Mouse (Mus musculus): ENCODE measurements around the gene Rabep1. TPM values are rescaled to one million over a fixed set of nuclear protein-coding genes. Genes with fewer than 3 reads are reported as not detected.

The Rabep1 gene
- polyA plus RNA-seq, 1 experiment from 2014 or later: 37.5 TPM

DNA sequence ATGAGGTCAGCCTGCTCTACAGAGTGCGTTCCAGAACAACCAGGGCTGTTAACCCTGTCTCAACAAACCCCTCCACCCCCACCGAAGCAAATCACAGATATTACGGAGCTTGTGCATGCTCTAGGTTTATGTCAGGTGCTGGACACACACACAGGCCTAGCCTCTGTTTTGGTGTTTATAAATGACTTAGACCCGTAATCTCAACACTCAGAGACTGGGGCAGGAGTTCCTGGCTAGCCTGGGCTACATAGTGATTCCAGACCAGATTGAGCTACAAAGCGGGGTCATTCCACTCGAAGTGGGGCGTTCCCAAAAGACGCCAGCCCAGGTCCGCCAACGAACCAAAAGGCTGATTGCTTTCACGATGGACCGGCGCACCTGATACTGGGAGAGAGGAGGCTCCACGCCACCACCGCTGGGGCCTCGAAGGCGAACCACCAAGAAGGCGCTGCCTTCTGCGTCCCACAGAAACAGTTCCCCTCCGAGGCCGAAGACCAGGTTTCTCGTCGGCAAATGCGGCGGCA lies 124.8 kb downstream of the Rabep1 start:
- H3K4me2 ChIP-seq (ENCODE audit: low read length): peak overlapping the region; percentile 66
- peak overlapping the region; percentile 90 for H3K9ac ChIP-seq (ENCODE audit: low read depth, low read length)
- H3K27ac ChIP-seq: peak overlapping the region; percentile 79
- peaks cover 28% of the 10 kb centered on the region; the same call in 1 of the 2 replicates for H3K36me3 ChIP-seq (ENCODE audit: insufficient read depth, low read length)
- peak; percentile 19 for DNase-seq (ENCODE audit: low spot score)
- no peak for TF ChIP-seq CTCF (IDR thresholded peaks at IDR 0.05; ENCODE audit: low read depth)
- H3K4me1 ChIP-seq (replicated peaks; ENCODE audit: insufficient read depth, low read length): peaks cover 6% of the 10 kb centered on the region; the same call in 1 of the 2 replicates
- no peaks in the 10 kb centered on the region for H3K9me3 ChIP-seq (replicated peaks; ENCODE audit: low read length)
- WGBS: under 1% methylated on average over 25 of the region's 25 CpGs
- H3K27me3 ChIP-seq (ENCODE audit: insufficient read depth, low read length): no peaks in the 10 kb centered on the region
- ATAC-seq (replicated peaks; ENCODE audit: low FRiP score, low read depth): no peak
- peak overlapping the region; percentile 84 for H3K4me3 ChIP-seq (replicated peaks; ENCODE audit: low read depth, low read length)

DNA sequence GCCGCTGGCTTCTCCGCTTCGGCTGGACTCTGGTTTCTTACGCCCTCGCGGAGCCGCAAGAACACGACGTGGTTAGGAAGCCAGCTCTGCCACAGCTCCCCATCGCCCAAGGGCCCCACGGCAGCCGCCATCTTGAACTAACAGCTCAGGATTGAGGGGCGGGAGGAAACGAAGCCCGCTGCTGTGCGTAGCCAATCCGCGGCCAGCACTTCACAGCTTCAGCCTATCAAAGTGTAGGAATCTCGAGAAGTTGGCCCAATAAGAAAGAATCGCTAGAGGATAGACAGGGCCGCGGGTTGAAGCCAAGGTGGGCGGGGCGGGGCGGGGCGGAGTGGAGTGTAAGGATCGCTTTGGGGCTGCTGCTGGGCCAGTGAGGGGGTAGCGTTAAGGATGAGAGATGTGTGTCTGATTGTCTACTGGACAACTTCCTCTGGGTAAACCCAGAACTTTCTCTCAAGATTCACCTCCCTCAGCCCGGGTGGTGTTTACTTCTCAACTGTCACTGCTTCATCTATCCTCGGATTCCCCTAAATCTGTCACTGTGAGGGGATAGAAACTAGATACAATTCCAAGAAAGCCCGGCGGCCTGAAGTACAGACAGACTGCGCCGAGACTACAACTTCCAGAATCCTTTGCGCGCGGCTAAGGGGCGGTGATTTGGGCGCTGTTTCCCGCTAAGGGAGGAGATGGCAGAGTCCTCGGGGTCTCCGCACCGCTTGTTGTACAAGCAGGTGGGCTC lies 125.4 kb downstream of the Rabep1 start, which contains the start of the genes Nup88 and Rpain:
Gene Nup88, minus strand, starts transcription at position 153 of the 739 bp plus-strand sequence.
Gene Rpain, plus strand, starts transcription at position 393 of the 739 bp plus-strand sequence.
- Histone ChIP-seq H3K36me3 (ENCODE audit: insufficient read depth, low read length) (peaks cover 26% of the 10 kb centered on the region; the same call in 1 of the 2 replicates), H3K4me1 (replicated peaks; ENCODE audit: insufficient read depth, low read length) (peaks cover 6% of the 10 kb centered on the region; the same call in 1 of the 2 replicates), H3K27me3 (ENCODE audit: insufficient read depth, low read length) (no peaks in the 10 kb centered on the region), H3K9me3 (replicated peaks; ENCODE audit: low read length) (no peaks in the 10 kb centered on the region), H3K9ac (ENCODE audit: low read depth, low read length) (peak within 1 kb of the TSS; percentile 90), H3K4me2 (ENCODE audit: low read length) (peak within 1 kb of the TSS; percentile 88), H3K27ac (peak within 1 kb of the TSS; percentile 79), H3K4me3 (replicated peaks; ENCODE audit: low read depth, low read length) (peak within 1 kb of the TSS; percentile 84)
- DNase-seq (ENCODE audit: low spot score): peak; percentile 99
- peak; percentile 98 for ATAC-seq (replicated peaks; ENCODE audit: low FRiP score, low read depth)
- WGBS: under 1% methylated on average over 43 of the region's 43 CpGs
- no peak for TF ChIP-seq CTCF (IDR thresholded peaks at IDR 0.05; ENCODE audit: low read depth)

DNA sequence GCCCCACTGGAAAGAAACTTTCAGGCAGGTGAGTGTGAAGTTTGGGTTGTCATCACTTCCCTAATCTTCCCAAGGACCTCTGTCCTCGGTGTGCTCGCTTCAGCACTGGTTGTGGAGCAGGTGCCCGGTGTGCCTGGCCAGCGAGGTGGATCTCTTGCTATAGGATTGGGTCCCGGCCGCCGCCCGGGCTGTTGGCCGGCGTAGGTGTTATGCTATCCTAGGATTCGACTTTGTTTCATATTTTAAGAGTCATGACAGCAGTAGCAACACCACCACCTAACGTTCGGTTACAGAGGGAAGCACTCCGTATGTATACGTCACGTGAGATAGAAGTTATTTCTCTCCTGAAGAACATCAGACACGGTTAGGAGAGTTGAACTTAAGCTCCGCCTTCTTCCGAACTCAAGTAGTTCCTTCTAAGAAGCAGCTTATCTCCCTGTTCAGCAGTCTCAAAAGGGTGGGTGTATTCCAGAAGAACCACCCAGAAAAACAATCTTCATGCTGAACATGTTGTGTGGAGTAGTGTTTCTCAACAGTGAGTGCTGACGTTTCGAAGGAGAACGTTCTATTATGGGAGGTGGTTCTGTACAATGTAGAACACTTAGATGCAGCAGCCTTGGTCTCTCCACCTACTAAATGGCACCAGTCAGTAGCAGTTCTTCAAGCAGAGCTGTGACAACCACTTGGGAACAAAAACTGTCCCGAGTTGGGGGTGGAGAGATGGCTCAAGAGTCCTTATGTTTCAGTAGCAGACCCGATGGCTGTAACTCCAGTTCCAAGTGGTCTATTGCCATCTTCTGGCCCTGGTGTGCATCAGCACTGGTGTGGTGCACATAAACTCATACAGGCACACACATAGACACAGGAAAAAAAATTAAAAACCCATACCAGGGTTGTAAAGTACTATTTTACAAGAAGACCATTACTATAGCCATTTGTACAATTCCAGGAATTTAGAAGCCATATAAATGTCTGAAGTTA lies 126.3 kb downstream of the Rabep1 start:
- H3K4me1 ChIP-seq (replicated peaks; ENCODE audit: insufficient read depth, low read length): peaks cover 6% of the 10 kb centered on the region; the same call in 1 of the 2 replicates
- 0 out of 2 replicates have a peak, but pooled peaks have one; percentile 11 for ATAC-seq (replicated peaks; ENCODE audit: low FRiP score, low read depth)
- H3K27me3 ChIP-seq (ENCODE audit: insufficient read depth, low read length): no peaks in the 10 kb centered on the region
- H3K36me3 ChIP-seq (ENCODE audit: insufficient read depth, low read length): peaks cover 19% of the 10 kb centered on the region; the same call in 1 of the 2 replicates
- DNase-seq (ENCODE audit: low spot score): peak; percentile 36
- H3K9ac ChIP-seq (ENCODE audit: low read depth, low read length): peak overlapping the region; percentile 90
- peak overlapping the region; percentile 84 for H3K4me3 ChIP-seq (replicated peaks; ENCODE audit: low read depth, low read length)
- no peaks in the 10 kb centered on the region for H3K9me3 ChIP-seq (replicated peaks; ENCODE audit: low read length)
- TF ChIP-seq CTCF (IDR thresholded peaks at IDR 0.05; ENCODE audit: low read depth): no peak
- H3K4me2 ChIP-seq (ENCODE audit: low read length): peak overlapping the region; percentile 88
- 16% methylated on average over 24 of the region's 24 CpGs for WGBS
- H3K27ac ChIP-seq: peak overlapping the region; percentile 77; the same call in 1 of the 2 replicates

- Histone ChIP-seq H3K4me1 (replicated peaks; ENCODE audit: insufficient read depth, low read length) (peaks cover 6% of the 10 kb centered on the region; the same call in 1 of the 2 replicates), H3K9ac (ENCODE audit: low read depth, low read length) (no peak overlapping the region), H3K4me3 (replicated peaks; ENCODE audit: low read depth, low read length) (no peak overlapping the region), H3K27me3 (ENCODE audit: insufficient read depth, low read length) (no peaks in the 10 kb centered on the region), H3K36me3 (ENCODE audit: insufficient read depth, low read length) (peaks cover 30% of the 10 kb centered on the region; the same call in 1 of the 2 replicates), H3K27ac (no peak overlapping the region), H3K4me2 (ENCODE audit: low read length) (no peak overlapping the region), H3K9me3 (replicated peaks; ENCODE audit: low read length) (no peaks in the 10 kb centered on the region)
- 84% methylated on average over 1 of the region's 1 CpGs for WGBS
- ATAC-seq (replicated peaks; ENCODE audit: low FRiP score, low read depth) (no peak), DNase-seq (ENCODE audit: low spot score) (no peak)
- no peak for TF ChIP-seq CTCF (IDR thresholded peaks at IDR 0.05; ENCODE audit: low read depth)
These were observed 128.0 kb downstream of the Rabep1 start for GRCm38 (mm10) chr11:70972586-70972985.

GRCm38 (mm10) chr11:70973947-70974346 lies 129.4 kb downstream of the Rabep1 start:
- Histone ChIP-seq H3K4me1 (replicated peaks; ENCODE audit: insufficient read depth, low read length) (0 out of 2 replicates have a peak, but pooled peaks cover 6% of the 10 kb centered on the region), H3K36me3 (ENCODE audit: insufficient read depth, low read length) (peaks cover 43% of the 10 kb centered on the region), H3K4me2 (ENCODE audit: low read length) (no peak overlapping the region), H3K27me3 (ENCODE audit: insufficient read depth, low read length) (no peaks in the 10 kb centered on the region), H3K27ac (no peak overlapping the region), H3K9ac (ENCODE audit: low read depth, low read length) (no peak overlapping the region), H3K9me3 (replicated peaks; ENCODE audit: low read length) (no peaks in the 10 kb centered on the region), H3K4me3 (replicated peaks; ENCODE audit: low read depth, low read length) (no peak overlapping the region)
- no peak for ATAC-seq (replicated peaks; ENCODE audit: low FRiP score, low read depth)
- WGBS: 68% methylated on average over 4 of the region's 4 CpGs
- peak; percentile 58; the same call in 1 of the 2 replicates for TF ChIP-seq CTCF (IDR thresholded peaks at IDR 0.05; ENCODE audit: low read depth)
- peak; percentile 40 for DNase-seq (ENCODE audit: low spot score)

All from kidney, postnatal 0 days (tissue).